Mouse (Mus musculus): ENCODE results near the gene Sertad2.

The Sertad2 gene

DNA sequence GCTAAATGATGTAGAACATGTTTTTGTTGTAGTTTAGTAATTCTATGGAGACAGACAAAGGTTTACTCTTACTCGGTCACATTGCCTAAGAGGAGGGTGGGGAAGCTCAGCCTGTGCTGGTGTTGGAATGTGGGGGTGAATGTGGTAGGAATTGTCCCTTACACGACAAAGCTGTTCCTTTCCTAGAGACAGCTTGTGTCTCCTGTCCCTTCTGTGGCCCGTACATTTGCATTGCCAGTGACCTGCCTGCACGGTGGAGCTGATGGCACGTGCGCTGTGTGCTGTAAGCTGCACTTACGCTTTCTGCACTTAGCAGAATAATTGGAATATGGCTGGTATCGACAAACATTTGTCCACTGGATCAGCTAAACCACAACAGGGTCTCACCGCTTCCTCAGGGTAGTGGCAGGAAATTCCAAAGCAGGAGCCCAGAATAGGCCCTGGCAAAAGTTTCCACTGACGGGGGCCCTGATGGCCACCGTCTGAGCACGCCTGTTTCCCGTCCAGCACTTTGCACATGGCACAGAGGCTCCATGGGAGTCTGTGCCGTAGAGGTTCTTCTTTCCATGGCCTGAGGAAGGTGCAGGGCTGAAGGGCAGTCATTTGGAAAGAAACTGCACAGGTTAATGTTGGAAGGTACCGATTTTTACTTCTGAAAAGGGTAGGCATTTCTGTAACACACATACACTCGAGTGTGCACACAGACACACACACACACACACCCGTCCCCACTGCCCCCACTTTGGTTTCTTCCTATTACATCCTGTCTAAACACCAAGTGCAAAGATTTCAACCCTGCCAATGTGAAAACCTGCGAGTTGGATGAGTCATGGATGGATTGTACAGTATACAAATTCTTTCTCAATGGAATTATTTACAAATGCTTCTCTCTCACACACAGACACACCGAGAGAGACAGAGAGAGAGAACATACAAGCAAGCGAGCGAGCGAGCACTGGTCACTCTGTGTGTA lies 51.5 kb downstream of the Sertad2 start:
- DNase-seq (ENCODE audit: low spot score in 2 of 2), result no peak

DNA sequence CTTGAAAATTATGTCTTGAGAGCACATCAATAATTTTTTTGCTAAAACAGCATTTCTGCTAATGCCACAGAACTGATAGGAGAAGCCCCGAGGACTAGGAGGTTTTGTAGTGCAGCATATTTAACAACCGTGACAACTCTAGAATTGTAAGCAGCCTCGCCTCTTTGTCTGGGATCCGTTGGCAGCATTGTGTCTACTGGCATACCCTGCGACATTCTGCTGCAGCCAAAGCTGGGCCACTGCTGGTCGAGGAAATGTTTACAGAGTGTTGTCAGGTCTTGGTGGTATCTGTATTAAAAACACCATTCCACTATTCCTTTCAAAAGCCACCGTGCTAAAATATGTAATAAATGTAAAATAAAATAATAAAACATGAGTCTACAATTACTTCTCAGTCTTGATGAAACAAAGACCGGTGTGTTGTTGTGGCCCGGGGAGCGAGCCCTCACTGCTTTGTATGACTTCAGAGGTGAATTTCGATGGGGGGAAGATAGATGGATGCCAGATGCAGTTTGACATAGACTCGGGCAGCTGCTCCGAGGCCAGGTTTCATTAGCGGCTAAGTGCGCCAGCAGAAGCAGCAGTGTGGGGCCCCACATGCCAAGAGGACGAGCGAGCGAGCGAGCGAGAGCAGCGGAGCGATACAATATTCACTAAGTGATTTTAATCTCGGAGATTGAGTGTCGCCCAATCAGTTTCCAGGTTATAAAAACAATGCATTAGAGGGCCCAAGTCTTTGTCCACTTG lies 60.2 kb downstream of the Sertad2 start:
- no peak for DNase-seq (ENCODE audit: low spot score in 2 of 2)

DNA sequence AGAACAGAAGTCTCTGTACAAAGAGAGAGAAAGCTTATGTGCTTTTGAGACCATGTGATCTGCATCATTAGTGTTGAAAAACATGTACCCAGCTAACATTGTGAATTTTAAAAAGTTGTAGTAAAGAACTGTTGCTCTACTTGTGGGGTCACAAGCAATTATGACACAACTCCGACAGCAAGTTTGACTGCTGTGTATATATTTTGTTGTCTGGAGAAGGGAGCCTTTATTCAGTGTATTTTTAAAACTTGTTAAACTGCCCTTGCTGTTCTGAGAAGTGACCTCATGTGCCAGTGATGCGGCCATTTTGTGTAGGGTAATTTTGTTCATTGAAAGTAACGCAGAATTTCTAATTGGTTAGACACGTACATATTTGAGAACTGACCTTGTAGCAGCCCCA lies 61.1 kb downstream of the Sertad2 start:
- no peak for DNase-seq (ENCODE audit: low spot score in 2 of 2)

DNA sequence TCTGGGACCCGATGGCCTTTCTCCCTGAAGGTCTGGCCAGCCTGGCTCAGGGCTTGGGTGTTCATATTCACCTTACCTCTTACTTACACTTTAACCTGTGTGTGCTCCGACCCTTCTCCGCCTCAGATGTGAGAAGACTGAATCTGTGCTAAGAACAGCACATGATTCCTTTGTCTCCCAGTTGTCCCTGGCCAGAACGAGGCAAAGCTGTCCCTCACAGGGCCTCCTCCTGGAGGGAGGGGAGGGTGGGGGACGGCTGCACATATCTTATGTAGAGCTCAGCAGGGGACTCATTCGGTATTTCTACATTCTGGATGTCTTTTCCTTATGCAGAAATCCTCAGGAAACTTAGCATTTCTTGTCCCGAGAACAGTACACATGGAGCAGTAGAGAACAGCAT lies 62.6 kb downstream of the Sertad2 start:
- DNase-seq (ENCODE audit: low spot score in 2 of 2), result no peak

GRCm38 (mm10) chr11:20608442-20608841 lies 65.4 kb downstream of the Sertad2 start:
- no peak for DNase-seq (ENCODE audit: low spot score in 2 of 2)

- DNase-seq (ENCODE audit: low spot score in 2 of 2), result no peak
Measured at GRCm38 (mm10) chr11:20613223-20613622, 70.2 kb downstream of the Sertad2 start.

- DNase-seq (ENCODE audit: low spot score in 2 of 2), result no peak
Measured at GRCm38 (mm10) chr11:20616103-20616502, 73.0 kb downstream of the Sertad2 start.

DNA sequence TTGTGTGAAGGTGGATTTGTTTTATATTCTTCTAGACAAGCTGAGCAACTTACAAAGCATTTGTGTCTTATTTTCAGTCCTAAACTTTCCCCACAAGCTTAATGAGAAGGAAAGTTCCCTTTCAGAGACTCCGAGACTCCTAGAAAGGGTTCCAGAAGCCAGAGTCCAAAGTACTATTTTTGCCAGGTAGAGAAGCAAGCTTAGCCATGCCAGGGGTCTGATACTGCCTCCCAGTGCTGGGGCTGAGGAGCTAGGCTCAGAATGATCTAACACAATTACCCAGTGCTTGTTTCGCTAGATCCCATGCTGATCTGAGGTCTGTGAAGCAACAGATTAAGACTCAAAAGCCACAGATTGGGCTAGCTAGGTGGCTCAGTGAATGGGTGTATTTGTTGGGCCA lies 84.1 kb downstream of the Sertad2 start:
- no peak for DNase-seq (ENCODE audit: low spot score in 2 of 2)

- DNase-seq (ENCODE audit: low spot score in 2 of 2), result no peak
Measured at GRCm38 (mm10) chr11:20628216-20628615, 85.2 kb downstream of the Sertad2 start.

DNA sequence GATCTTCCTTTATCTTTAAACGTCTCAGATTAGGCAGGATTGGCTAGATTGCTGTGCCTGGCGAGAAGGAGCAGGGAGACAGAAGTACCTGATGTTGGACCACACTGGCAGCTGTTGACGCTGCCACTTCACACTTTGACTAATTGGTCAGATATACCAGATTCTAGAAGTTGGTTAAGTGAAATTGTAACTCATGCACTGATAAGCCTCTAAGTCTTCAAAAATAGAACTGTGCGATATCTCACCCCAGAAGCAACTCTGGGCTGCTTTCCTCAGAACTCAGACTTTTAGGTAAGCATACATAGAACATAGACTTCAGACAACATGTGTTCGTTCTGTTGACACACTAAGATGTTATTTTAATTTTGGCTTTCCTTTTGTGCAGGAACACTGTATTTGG lies 86.6 kb downstream of the Sertad2 start:
- no peak for DNase-seq (ENCODE audit: low spot score in 2 of 2)

DNA sequence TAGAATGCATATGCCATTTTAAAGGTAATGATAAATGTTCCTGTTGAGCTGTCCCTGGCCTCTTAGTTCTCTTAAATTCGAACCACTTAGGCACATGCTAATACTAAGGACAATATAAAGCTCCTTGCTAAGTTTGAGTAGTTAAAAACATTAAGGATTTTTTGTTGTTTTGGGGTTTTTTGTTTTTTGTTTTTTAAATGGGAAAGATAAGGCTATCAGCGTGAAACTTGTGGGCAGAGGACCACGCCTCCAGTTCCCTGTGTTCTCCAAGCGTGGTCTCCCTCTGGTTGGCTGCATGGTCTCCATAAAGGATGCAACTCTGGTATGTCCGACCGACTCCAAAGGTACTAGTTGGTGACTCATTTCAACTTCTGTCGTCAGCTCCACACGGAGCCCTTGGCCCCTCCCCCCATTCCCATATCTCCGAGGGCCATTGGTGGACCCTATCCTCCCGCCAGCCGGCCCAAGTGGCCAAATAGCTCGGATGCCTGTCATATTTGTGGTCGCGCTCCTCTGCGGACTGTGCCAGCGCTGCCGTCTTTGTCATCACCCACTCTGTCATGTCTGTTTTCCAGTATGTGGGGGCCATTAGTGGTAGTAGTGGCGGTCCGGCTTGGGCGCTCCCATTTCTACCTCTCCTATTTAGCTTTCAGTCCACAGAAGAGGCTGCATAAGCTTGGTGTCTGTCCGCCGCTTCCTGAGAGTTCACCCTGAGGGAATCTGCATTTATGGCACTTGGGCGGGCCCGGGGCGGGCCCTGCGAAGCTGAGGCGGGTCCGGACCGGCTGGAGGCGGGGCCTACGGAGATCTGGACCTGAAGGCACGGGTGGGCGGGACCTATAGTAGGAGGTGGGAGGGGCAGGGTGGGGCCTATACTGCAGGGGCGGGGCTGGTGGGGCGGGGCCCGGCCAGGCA lies 88.2 kb downstream of the Sertad2 start:
- DNase-seq (ENCODE audit: low spot score in 2 of 2), result peak; percentile 95

DNA sequence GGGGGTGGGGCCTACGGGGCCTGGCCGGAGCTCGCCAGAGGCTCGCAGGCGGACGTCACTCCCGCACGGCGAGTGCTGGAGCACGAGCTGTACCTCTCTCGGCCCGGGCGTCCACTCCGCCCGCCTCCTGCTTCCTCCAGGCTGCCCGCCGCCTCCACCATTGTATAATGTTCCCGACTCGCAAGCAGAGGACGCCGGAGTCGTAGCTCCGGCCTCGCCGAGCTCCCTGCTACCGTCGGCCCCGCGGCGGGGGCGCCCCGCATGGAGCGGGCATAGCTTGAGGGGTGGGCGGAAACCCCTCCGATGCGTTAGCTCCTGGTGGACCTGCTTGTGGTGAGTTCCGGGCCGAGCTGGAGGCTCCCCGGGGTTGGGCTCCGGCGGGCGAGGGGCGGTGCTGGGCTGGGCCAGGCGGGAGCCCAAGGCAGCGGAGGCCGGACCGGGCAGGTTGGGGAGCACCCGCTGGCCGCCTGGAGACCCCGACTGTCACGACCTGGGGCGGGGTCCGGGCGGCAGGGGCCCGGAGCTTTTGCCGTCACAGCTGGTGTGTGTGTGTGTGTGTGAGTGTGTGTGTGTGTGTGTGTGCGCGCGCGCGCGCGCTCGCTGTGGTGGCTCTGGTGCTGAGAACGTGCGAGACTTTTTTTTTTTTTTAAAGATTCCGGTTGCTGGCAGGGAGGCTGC lies 89.0 kb downstream of the Sertad2 start:
- DNase-seq (ENCODE audit: low spot score in 2 of 2), result peak; percentile 73 to 80

DNA sequence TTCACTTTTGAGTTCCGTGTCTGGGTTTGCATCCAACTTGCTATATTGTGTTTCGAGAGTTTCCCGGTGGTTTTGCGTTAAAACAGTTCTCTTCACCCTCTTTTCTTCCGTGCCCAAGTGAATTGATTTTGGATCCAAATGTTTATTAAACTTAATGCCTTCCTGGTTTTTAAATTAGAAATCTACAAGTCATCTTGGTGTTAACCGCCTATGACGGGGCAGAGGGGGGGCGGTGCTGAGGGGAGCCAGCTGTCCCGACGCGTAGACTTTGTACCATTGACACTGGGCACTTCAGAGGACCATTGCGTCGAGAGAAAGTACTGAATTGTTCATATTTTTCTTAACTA lies 89.5 kb downstream of the Sertad2 start:
- DNase-seq (ENCODE audit: low spot score in 2 of 2), result peak in 1 of 2 experiments; percentile 33

DNA sequence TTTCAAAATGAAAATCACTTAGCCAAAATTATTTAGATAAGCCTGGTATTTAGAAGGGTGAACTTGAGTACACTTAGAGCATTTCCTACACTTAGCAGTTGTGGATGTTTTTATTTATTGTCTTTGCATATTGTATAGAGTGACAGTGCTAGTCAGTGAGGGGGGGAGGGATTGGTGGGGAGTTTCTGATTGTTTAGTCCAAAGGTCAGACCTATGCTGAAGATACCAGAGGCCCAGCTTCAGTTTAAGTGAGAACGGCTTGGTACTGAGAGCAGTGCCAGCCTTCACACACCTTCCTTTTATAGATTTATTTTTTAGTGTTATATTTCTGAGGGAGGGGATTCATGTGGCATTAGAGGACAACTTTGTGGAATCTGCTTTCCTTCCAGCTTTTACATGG lies 91.5 kb downstream of the Sertad2 start:
- DNase-seq (ENCODE audit: low spot score in 2 of 2), result no peak

- DNase-seq (ENCODE audit: low spot score in 2 of 2), result no peak
Measured at GRCm38 (mm10) chr11:20635646-20636045, 92.6 kb downstream of the Sertad2 start.

GRCm38 (mm10) chr11:20636114-20636513 lies 93.1 kb downstream of the Sertad2 start:
- DNase-seq (ENCODE audit: low spot score in 2 of 2), result no peak

DNA sequence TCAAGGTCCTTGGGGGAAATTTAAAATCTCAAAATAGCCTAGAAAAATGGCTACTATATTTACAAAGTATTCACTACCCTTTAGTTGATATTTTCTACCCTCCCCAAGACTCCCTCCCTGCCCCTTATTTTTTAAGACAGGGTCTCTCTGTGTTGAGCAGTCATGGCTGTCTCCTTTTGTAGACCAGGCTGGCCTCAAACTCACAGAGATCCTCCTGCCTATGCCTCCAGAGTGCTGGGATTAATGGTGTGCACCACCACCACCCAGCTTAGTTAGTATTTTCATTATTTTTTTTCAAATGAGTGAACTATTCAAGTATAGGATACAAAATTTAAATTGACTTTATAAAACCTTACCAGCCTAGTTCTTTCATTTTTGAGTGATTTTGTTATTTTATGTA lies 94.0 kb downstream of the Sertad2 start:
- DNase-seq (ENCODE audit: low spot score in 2 of 2), result no peak

DNA sequence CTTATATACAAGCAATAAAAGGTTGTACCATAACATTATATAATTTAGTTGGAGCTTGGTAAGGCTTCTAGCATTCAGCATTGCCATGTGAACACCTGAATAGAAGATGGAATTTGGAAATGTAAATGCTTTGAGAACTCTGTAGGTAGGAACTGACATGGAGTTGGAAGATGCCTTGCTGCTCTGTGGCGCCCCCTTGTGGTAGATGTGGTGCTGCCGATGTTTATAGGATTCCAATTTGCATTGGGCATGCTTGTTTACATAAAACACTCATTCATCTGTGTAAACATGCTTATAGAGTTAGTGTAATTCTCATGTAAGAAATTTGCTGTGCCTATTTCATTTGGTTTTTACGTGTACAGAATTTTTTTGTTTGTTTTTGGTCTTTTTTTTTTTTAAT lies 95.8 kb downstream of the Sertad2 start:
- DNase-seq (ENCODE audit: low spot score in 2 of 2), result peak; percentile 45 to 82

GRCm38 (mm10) chr11:20639918-20640447 lies 96.9 kb downstream of the Sertad2 start:
- peak in 1 of 2 experiments; percentile 41 for DNase-seq (ENCODE audit: low spot score in 2 of 2)

DNA sequence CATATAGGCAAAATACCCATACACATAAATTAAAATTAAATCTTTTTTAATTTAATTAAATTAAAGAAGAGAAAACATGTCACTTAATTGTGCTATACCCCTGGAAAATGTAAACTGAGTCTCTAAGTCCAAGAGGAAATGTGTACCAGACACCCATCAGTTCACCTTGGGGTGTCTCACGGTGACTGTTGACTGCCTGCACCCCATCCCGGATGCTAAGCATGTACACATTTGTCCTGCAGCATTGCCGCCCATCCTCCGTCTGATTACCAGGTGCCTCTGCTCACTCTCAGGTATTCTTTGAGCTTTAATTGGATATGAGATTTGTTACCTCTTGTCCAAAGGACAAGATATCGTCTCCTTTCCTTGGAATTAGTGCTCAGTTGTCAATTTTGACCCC lies 99.3 kb downstream of the Sertad2 start:
- DNase-seq (ENCODE audit: low spot score in 2 of 2), result no peak

DNA sequence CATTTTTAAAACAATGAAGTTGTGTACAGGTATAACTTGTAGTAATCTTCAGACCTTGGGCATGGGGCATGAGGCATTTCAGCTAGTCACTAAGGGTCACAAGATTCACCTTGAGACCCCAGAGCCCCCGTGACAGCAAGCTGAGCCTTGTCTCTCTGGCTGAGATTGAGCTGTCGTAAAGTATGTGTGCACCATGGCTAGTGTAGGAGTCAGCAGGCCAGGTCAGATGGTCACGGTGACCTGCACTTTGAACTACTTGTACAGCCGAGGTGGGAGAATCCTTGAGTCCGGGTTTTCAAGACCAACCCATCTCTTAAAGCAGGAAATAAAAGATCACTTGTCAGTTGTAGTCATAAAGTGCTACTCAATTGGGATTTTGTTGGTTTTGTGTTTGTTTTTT lies 100.1 kb downstream of the Sertad2 start:
- no peak for DNase-seq (ENCODE audit: low spot score in 2 of 2)
